Mouse (Mus musculus) MEL (cell line): ENCODE measurements around the gene Rasal3. TPM values are rescaled to one million over a fixed set of nuclear protein-coding genes. Genes with fewer than 3 reads are reported as not detected.

Experiments used
- DNase-seq: peaks from one replicate; pipeline ENCODE4 v3.0.0; 2011; ENCODE audit warnings: low read depth, low spot score
- H3K27ac ChIP-seq: 2 replicates; pipeline ENCODE4 v1.5.1; 2012; ENCODE audit warnings: low read depth, mild to moderate bottlenecking, control low read depth, low read length, moderate library complexity; ENCODE audit not compliant: control insufficient read depth
- H3K27me3 ChIP-seq, 2 experiments: fragments of 150-350 bp in 1 of 2; sonication (generic) in 1 of 2; 2 replicates each; pipeline ENCODE4 v1.6.1; 2012; ENCODE audit warnings: low read length in 2 of 2, mild to moderate bottlenecking in 2 of 2, improper control_type of control experiment in 1 of 2, moderate library complexity in 1 of 2; ENCODE audit not compliant: insufficient read depth in 2 of 2, control insufficient read depth in 1 of 2
- H3K36me3 ChIP-seq, 2 experiments: 2 replicates each; pipeline ENCODE4 v1.6.1; 2012 to 2014; ENCODE audit warnings: low read length in 2 of 2, improper control_type of control experiment in 1 of 2, inconsistent platforms in 1 of 2, mild to moderate bottlenecking in 1 of 2; ENCODE audit not compliant: insufficient read depth in 2 of 2, control insufficient read depth in 1 of 2
- H3K4me1 ChIP-seq, 2 experiments: fragments of 150-350 bp in 1 of 2; sonication (generic) in 1 of 2; 2 replicates each; pipeline ENCODE4 v1.6.1; 2012; ENCODE audit warnings: low read length in 2 of 2, improper control_type of control experiment in 1 of 2, mild to moderate bottlenecking in 1 of 2; ENCODE audit not compliant: insufficient read depth in 2 of 2, control insufficient read depth in 1 of 2
- H3K4me3 ChIP-seq, 2 experiments: fragments of 150-350 bp in 1 of 2; sonication (generic) in 1 of 2; 2 replicates each; pipeline ENCODE4 v1.5.1; 2012; ENCODE audit warnings: low read depth in 2 of 2, low read length in 2 of 2, mild to moderate bottlenecking in 2 of 2, moderate library complexity in 2 of 2, control low read depth in 1 of 2, improper control_type of control experiment in 1 of 2; ENCODE audit not compliant: control insufficient read depth in 1 of 2, insufficient read depth in 1 of 2
- H3K79me2 ChIP-seq: 2 replicates; pipeline ENCODE4 v1.6.1; 2012; ENCODE audit warnings: mild to moderate bottlenecking, low read length, moderate library complexity; ENCODE audit not compliant: control insufficient read depth, poor library complexity, insufficient read depth
- H3K9ac ChIP-seq: 2 replicates; pipeline ENCODE4 v1.6.1; 2012; ENCODE audit warnings: low read depth, mild to moderate bottlenecking, control low read depth, low read length, moderate library complexity; ENCODE audit not compliant: control insufficient read depth, poor library complexity, severe bottlenecking
- H3K9me3 ChIP-seq: fragments of 150-350 bp; sonication (generic); replicated peaks from 2 replicates; pipeline ENCODE4 v1.6.1; 2012; ENCODE audit warnings: mild to moderate bottlenecking, low read length, improper control_type of control experiment, moderate library complexity; ENCODE audit not compliant: insufficient read depth
- CHD1 ChIP-seq: IDR thresholded peaks from 2 replicates; pipeline ENCODE4 v1.6.1; 2012; ENCODE audit warnings: low read depth, mild to moderate bottlenecking, inconsistent platforms, low read length, improper control_type of control experiment
- CHD2 ChIP-seq: IDR thresholded peaks from 2 replicates; pipeline ENCODE4 v1.6.1; 2011; ENCODE audit warnings: low read length, improper control_type of control experiment
- CTCF ChIP-seq, 3 experiments: IDR thresholded peaks in 2 of 3; conservative IDR thresholded peaks in 1 of 3; 2 replicates each; pipeline ENCODE4 v1.5.1; 2011 to 2012; ENCODE audit warnings: low read length in 3 of 3, low read depth in 2 of 3, mild to moderate bottlenecking in 2 of 3, improper control_type of control experiment in 1 of 3, inconsistent platforms in 1 of 3, mixed read lengths in 1 of 3, moderate library complexity in 1 of 3; ENCODE audit not compliant: control insufficient read depth in 1 of 3, insufficient read depth in 1 of 3, poor library complexity in 1 of 3, severe bottlenecking in 1 of 3
- ELF1 ChIP-seq: IDR thresholded peaks from 2 replicates; pipeline ENCODE4 v1.6.1; 2014; ENCODE audit warnings: low read depth, mild to moderate bottlenecking, inconsistent platforms, low read length, improper control_type of control experiment, moderate library complexity
- EP300 ChIP-seq, 2 experiments: IDR thresholded peaks; 2 replicates each; pipeline ENCODE4 v1.6.1; 2011; ENCODE audit warnings: improper control_type of control experiment in 2 of 2, low read length in 2 of 2, low read depth in 1 of 2, mild to moderate bottlenecking in 1 of 2
- ETS1 ChIP-seq: IDR thresholded peaks from 2 replicates; pipeline ENCODE4 v1.6.1; 2012; ENCODE audit warnings: low read depth, mild to moderate bottlenecking, inconsistent platforms, low read length, improper control_type of control experiment, moderate library complexity
- GABPA ChIP-seq: IDR thresholded peaks from 2 replicates; pipeline ENCODE4 v1.6.1; 2012; ENCODE audit warnings: low read depth, mild to moderate bottlenecking, inconsistent platforms, low read length, improper control_type of control experiment, moderate library complexity
- GATA1 ChIP-seq: IDR thresholded peaks from 2 replicates; pipeline ENCODE4 v1.6.1; 2011; ENCODE audit warnings: low read depth, low read length, improper control_type of control experiment
- HCFC1 ChIP-seq: IDR thresholded peaks from 2 replicates; pipeline ENCODE4 v1.6.1; 2012; ENCODE audit warnings: low read depth, mild to moderate bottlenecking, inconsistent platforms, low read length, improper control_type of control experiment, moderate library complexity
- KAT2A ChIP-seq: conservative IDR thresholded peaks from 2 replicates; pipeline ENCODE4 v1.6.1; 2012; ENCODE audit warnings: low read depth, low read length, improper control_type of control experiment, inconsistent platforms
- MAFK ChIP-seq: IDR thresholded peaks from 2 replicates; pipeline ENCODE4 v1.6.1; 2011; ENCODE audit warnings: low read depth, mild to moderate bottlenecking, low read length, improper control_type of control experiment, borderline replicate concordance
- MAX ChIP-seq: IDR thresholded peaks from 2 replicates; pipeline ENCODE4 v1.6.1; 2011; ENCODE audit warnings: low read length, improper control_type of control experiment
- MAZ ChIP-seq: IDR thresholded peaks from 2 replicates; pipeline ENCODE4 v1.6.1; 2012; ENCODE audit warnings: low read depth, mild to moderate bottlenecking, inconsistent platforms, low read length, improper control_type of control experiment
- MEF2A ChIP-seq: IDR thresholded peaks from 2 replicates; pipeline ENCODE4 v1.6.1; 2014; ENCODE audit warnings: low read depth, mild to moderate bottlenecking, inconsistent platforms, low read length, improper control_type of control experiment; ENCODE audit not compliant: poor library complexity, insufficient replicate concordance, severe bottlenecking; ENCODE audit errors: extremely low read depth
- MXI1 ChIP-seq: IDR thresholded peaks from 2 replicates; pipeline ENCODE4 v1.6.1; 2011; ENCODE audit warnings: mild to moderate bottlenecking, low read depth, low read length, improper control_type of control experiment
- NRF1 ChIP-seq: IDR thresholded peaks from 2 replicates; pipeline ENCODE4 v1.6.1; 2014; ENCODE audit warnings: low read depth, mild to moderate bottlenecking, inconsistent platforms, low read length, improper control_type of control experiment, moderate library complexity; ENCODE audit not compliant: poor library complexity, insufficient read depth, severe bottlenecking
- POLR2A ChIP-seq, 2 experiments: IDR thresholded peaks; 2 replicates each; pipeline ENCODE4 v1.6.1; 2011 to 2012; ENCODE audit warnings: low read length in 2 of 2, mild to moderate bottlenecking in 2 of 2, control low read depth in 1 of 2, improper control_type of control experiment in 1 of 2, low read depth in 1 of 2, moderate library complexity in 1 of 2; ENCODE audit not compliant: control insufficient read depth in 1 of 2, insufficient read depth in 1 of 2, poor library complexity in 1 of 2
- RAD21 ChIP-seq: IDR thresholded peaks from 2 replicates; pipeline ENCODE4 v1.6.1; 2011; ENCODE audit warnings: mild to moderate bottlenecking, low read depth, low read length, improper control_type of control experiment
- SIN3A ChIP-seq: IDR thresholded peaks from 2 replicates; pipeline ENCODE4 v1.6.1; 2012; ENCODE audit warnings: low read length, improper control_type of control experiment, inconsistent platforms
- SMC3 ChIP-seq: IDR thresholded peaks from 2 replicates; pipeline ENCODE4 v1.6.1; 2011; ENCODE audit warnings: low read depth, low read length, improper control_type of control experiment
- TAL1 ChIP-seq: IDR thresholded peaks from 2 replicates; pipeline ENCODE4 v1.6.1; 2012; ENCODE audit warnings: mild to moderate bottlenecking, inconsistent platforms, low read length, moderate library complexity, mixed read lengths
- TBP ChIP-seq: IDR thresholded peaks from 2 replicates; pipeline ENCODE4 v1.8.0; 2011; ENCODE audit warnings: low read depth, low read length, improper control_type of control experiment
- TCF12 ChIP-seq: IDR thresholded peaks from 2 replicates; pipeline ENCODE4 v1.6.1; 2014; ENCODE audit warnings: low read depth, mild to moderate bottlenecking, inconsistent platforms, low read length, improper control_type of control experiment, moderate library complexity
- USF1 ChIP-seq: IDR thresholded peaks from 2 replicates; pipeline ENCODE4 v1.6.1; 2014; ENCODE audit warnings: low read depth, mild to moderate bottlenecking, inconsistent platforms, low read length, improper control_type of control experiment, moderate library complexity
- ZC3H11A ChIP-seq: IDR thresholded peaks from 2 replicates; pipeline ENCODE4 v1.6.1; 2012; ENCODE audit warnings: low read depth, mild to moderate bottlenecking, inconsistent platforms, low read length, improper control_type of control experiment
- ZKSCAN1 ChIP-seq: IDR thresholded peaks from 2 replicates; pipeline ENCODE4 v1.6.1; 2012; ENCODE audit warnings: low read depth, mild to moderate bottlenecking, inconsistent platforms, low read length, improper control_type of control experiment, moderate library complexity
- polyA plus RNA-seq, 2 experiments: library from polyadenylated mRNA; stranded (reverse) in 1 of 2; unstranded in 1 of 2; fragments of >175 nt in 1 of 2; fragments of >200 nt in 1 of 2; gene quantifications; 2 replicates each; pipeline versions ENCODE4 v1.2.1 to v1.2.4; 2012; ENCODE audit warnings: low replicate concordance in 2 of 2, low read depth in 1 of 2; ENCODE audit not compliant: insufficient read length in 2 of 2, insufficient read depth in 1 of 2, missing spikeins in 1 of 2
- total RNA-seq: library from RNA; depleted of rRNA; stranded (reverse); fragments of 300-350 nt; gene quantifications from 2 replicates; pipeline ENCODE4 v1.2.3, GENCODE M21; 2012

Rasal3 gene
- total and polyA plus RNA-seq, 3 experiments = 0.04 TPM; not detected in 1

DNA sequence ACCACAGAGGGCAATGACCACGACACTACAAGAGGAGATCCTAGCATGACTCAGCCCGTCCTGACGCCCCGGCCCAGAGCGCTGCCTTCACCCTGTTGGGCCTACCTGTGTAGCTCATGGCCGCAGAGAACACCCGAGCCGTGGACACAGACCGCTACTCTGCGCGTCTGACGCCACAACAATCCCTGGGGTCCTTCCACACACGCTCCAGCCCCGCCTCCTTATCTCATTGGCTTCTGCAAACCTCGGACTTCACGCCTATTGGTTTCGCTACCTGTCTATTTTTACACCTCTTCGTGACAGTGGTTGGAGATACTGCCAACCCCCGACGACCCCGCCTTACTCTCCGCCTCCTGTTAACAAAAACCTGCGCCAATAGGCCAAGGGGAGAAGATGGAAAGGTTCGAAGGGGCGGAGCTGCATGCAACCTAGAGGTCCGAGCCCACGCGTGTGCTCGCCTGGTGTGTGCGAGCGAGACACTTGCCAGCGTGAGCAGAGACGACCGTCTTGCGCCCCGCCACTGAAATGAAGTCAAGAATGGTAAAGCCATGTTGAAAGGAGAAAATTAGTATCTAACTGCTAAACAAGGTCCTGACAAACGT lies 52.9 kb downstream of the Rasal3 start, which contains the start of gene Akap8l (continued):
- TF ChIP-seq POLR2A (IDR thresholded peaks at IDR 0.05; ENCODE audit: control insufficient read depth in 1 of 2, insufficient read depth in 1 of 2, low read depth in 1 of 2, low read length in 2 of 2, poor library complexity in 1 of 2) (peak; percentile 92 to 94), TCF12 (peak; percentile 22; the same call in 1 of the 2 replicates)

DNA sequence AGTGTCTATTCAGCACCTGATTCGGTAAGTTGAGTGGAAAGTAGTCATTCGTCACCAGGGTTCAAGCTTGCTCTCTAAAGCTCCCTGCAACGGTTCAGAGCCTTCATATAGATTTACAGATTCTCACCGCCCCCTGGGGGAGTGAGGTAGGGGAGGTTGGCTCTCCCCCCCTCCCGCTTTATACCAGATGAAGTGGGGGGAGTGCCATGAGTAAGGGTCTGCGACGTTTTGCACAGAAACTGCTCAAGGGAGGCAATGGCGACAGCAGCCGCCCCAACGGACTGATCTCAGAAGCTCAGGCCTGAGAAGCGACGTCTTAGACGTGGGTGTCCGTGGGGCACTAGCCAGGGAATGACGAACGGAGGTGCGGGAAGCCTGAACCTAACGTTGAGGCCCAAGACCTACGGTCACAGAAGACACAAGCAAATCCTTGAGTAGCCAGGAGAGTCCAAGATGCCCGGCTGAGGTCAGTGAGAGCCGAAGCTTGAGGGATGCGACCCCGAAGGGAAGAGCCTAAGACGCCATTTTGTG lies 53.5 kb downstream of the Rasal3 start:
- TF ChIP-seq MAZ (0 out of 2 replicates have a peak, but pooled peaks have one; percentile 2), USF1 (no peak)
- DNase-seq = no peak
- H3K27ac ChIP-seq = peak overlapping the region; percentile 83
- peaks cover 6 to 8% of the 10 kb centered on the region in 2 experiments; a peak in 3 of 4 replicates for H3K4me1 ChIP-seq
- no peaks in the 10 kb centered on the region for H3K27me3 ChIP-seq
- H3K36me3 ChIP-seq = peaks cover 0 to 13% of the 10 kb centered on the region in 2 experiments; a peak in 2 of 4 replicates
- peak overlapping the region; percentile 90 for H3K9ac ChIP-seq
- H3K79me2 ChIP-seq = peaks cover 23% of the 10 kb centered on the region
- H3K9me3 ChIP-seq = no peaks in the 10 kb centered on the region
- H3K4me3 ChIP-seq = peak overlapping the region; percentile 91 to 94

DNA sequence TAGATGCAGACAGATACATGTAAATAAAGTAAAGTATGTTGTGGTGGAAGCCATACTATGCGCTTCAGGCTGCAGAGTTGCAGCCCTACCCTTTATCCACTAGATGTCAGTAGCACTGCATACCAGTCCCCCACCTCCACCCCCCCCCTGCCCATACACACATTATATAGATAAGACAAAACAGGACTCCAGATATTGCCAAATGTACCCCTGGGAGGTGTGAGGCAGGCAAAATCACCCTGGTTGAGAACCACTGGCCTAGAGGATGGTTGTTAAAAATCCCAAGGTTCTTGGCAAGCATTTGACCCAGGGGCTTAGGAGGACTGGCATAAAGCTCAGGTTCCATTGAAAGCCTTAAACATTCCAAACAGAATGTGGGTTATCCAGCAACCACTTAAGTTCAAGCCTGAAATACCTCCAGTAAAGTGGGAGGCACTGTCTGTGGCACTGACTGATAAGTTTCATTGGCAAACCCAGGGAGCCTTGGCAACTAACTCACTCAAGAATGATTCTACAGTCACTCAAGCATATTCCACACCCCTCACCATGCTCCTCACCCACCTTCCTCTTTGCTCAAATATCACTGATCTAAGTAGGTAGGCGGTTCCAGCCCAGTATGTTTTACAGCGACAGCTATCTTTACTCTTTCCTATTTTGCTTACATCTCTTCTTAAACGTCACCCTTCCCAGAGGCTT lies 54.2 kb downstream of the Rasal3 start:
- peak overlapping the region; percentile 91 to 94 for H3K4me3 ChIP-seq
- peaks cover 0 to 13% of the 10 kb centered on the region in 2 experiments; a peak in 3 of 4 replicates for H3K36me3 ChIP-seq
- H3K9me3 ChIP-seq = no peaks in the 10 kb centered on the region
- H3K9ac ChIP-seq = peak overlapping the region; percentile 90
- H3K4me1 ChIP-seq = peaks cover 6 to 8% of the 10 kb centered on the region in 2 experiments; a peak in 3 of 4 replicates
- TF ChIP-seq TBP (peak; percentile 43; the same call in 1 of the 2 replicates), TAL1 (peak; percentile 23; the same call in 1 of the 2 replicates), CTCF (IDR thresholded peaks at IDR 0.05 in 2 of 3, conservative IDR thresholded peaks at IDR 0.05 in 1 of 3; ENCODE audit: control insufficient read depth in 1 of 3, insufficient read depth in 1 of 3, low read depth in 2 of 3, low read length in 3 of 3, poor library complexity in 1 of 3, severe bottlenecking in 1 of 3) (peak; percentile 77 to 90 (median 83)), MXI1 (peak; percentile 55; the same call in 1 of the 2 replicates), TCF12 (peak; percentile 24; the same call in 1 of the 2 replicates), KAT2A (no peak), MAX (peak; percentile 13; the same call in 1 of the 2 replicates), GABPA (no peak), ETS1 (peak; percentile 19; the same call in 1 of the 2 replicates), MAFK (no peak), ZC3H11A (peak; percentile 48; the same call in 1 of the 2 replicates), NRF1 (no peak), ZKSCAN1 (peak; percentile 99), ELF1 (no peak), MAZ (peak; percentile 97), MEF2A (0 out of 2 replicates have a peak, but pooled peaks have one; percentile 26), SMC3 (peak; percentile 64), HCFC1 (0 out of 2 replicates have a peak, but pooled peaks have one; percentile 34), CHD2 (no peak), CHD1 (no peak), EP300 (IDR thresholded peaks at IDR 0.05; ENCODE audit: low read depth in 1 of 2, low read length in 2 of 2) (peak; percentile 39 to 40; a peak in 3 of 4 replicates), GATA1 (peak; percentile 70), RAD21 (peak; percentile 71), SIN3A (peak; percentile 54)
- DNase-seq = peak; percentile 86
- peaks cover 23% of the 10 kb centered on the region for H3K79me2 ChIP-seq
- peak overlapping the region; percentile 83 for H3K27ac ChIP-seq
- no peaks in the 10 kb centered on the region for H3K27me3 ChIP-seq
